Mouse (Mus musculus): ENCODE results near the gene Fblim1. TPM values are rescaled to one million over a fixed set of nuclear protein-coding genes. Genes with fewer than 3 reads are reported as not detected.
"Not testable (repeated sequence)": the region's sequence is repeated elsewhere in the genome, so short reads cannot be mapped to it uniquely, and the experiment has no call there.

Fblim1 gene
- polyA plus RNA-seq, 1 experiment from 2014 or later = 73.5 TPM

DNA sequence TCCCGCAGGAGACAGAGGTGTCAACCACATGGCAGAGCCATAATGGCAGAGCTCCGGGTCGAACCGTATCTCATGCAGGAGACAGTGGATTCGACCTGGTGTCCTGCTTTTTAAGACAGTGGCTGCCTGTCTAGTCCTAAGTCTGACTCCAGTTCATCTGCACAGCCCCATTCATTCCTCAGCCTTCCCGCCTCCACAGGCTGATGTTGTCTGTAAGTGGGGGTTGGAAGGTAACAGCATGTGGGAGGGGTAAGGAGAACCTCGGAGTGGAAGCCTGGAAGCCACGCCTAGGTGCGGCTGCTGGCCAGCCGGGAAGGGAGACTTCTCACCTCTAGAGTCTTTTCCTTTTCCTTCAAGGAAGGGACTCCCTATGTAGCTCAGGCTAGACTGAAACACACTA, 34.0 kb downstream of the Fblim1 start:
- Histone ChIP-seq H3K4me1 (peaks cover 25% of the 10 kb centered on the region), H3K27me3 (no peaks in the 10 kb centered on the region), H3K9me3 (no peaks in the 10 kb centered on the region), H3K27ac (no peak overlapping the region), H3K4me3 (no peak overlapping the region), H3K4me2 (no peak overlapping the region), H3K36me3 (peaks cover 6% of the 10 kb centered on the region), H3K9ac (no peak overlapping the region)
- ATAC-seq (ENCODE audit: borderline replicate concordance, extremely low read depth, low FRiP score, low TSS enrichment) = no peak
- 58% methylated on average over 10 of the region's 10 CpGs for WGBS

DNA sequence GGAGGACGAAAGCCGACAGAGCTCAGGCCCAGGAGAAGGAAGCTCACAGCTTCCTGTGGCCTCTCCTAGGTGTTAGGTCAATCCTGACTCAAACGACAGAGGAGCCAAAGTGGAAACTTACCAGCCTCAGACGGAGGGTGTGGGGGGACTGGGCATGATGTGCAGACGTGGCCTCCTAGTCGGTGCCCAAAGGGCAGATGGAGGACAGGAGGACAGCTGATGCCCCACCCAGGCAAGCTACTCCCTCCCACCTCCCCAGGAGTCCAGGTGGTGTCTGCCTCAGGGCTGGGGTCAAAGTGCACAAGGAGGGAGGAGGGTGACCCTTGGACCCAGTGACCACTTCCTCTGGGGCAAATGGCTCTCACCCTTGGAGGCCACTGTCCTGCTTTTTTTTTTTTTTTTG, 34.6 kb downstream of the Fblim1 start:
- Histone ChIP-seq H3K4me1 (peaks cover 25% of the 10 kb centered on the region), H3K27ac (no peak overlapping the region), H3K4me2 (no peak overlapping the region), H3K9ac (no peak overlapping the region), H3K9me3 (no peaks in the 10 kb centered on the region), H3K4me3 (no peak overlapping the region), H3K36me3 (peaks cover under 1% of the 10 kb centered on the region; the same call in 1 of the 2 replicates), H3K27me3 (no peaks in the 10 kb centered on the region)
- 35% methylated on average over 6 of the region's 6 CpGs for WGBS
- no peak for ATAC-seq (ENCODE audit: borderline replicate concordance, extremely low read depth, low FRiP score, low TSS enrichment)

DNA sequence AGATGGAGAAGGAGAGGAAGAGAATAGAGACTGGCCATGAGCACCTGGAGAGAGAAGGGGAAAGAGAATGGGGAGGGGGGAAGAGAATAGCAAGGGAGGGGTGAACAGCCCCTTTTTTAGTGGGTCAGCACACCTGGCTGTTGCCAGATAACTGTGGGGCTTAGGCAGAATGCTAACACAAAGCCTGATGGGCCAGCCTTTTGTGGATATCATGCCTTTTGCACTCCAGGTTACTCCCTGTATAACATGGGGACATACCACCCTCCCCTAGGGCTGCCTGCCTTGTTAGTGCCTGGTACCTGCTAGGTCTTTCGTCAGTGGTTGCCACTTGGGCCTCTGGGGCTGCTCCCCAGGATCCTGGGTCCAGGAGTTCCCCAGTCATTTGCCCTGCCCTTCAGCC, 35.1 kb downstream of the Fblim1 start:
- ATAC-seq (ENCODE audit: borderline replicate concordance, extremely low read depth, low FRiP score, low TSS enrichment) = no peak
- peaks cover 25% of the 10 kb centered on the region for H3K4me1 ChIP-seq
- H3K9ac ChIP-seq = no peak overlapping the region
- no peak overlapping the region for H3K27ac ChIP-seq
- H3K36me3 ChIP-seq = no peaks in the 10 kb centered on the region
- no peaks in the 10 kb centered on the region for H3K9me3 ChIP-seq
- H3K4me3 ChIP-seq = no peak overlapping the region
- no peaks in the 10 kb centered on the region for H3K27me3 ChIP-seq
- WGBS = 83% methylated on average over 1 of the region's 1 CpGs
- H3K4me2 ChIP-seq = no peak overlapping the region

DNA sequence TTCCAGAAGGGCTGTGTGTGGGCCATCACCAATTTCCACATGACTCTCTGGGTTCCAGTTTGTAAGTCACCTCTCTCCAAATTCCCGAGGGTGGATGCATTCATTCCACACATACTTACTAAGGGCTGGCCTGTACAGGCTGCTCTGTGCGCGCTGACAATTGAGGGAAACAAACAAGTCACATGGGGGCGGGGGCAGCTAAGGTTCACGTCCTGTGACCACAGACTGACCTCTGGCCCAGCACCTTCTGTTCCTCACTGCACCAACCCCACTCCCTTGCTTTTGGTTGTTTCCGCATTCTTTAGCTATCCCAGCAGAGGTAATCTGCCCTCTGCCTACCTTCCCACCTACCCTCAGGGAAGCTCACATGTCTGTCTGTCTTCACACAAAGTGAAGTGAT, 35.9 kb downstream of the Fblim1 start:
- 60% methylated on average over 6 of the region's 6 CpGs for WGBS
- ATAC-seq (ENCODE audit: borderline replicate concordance, extremely low read depth, low FRiP score, low TSS enrichment) = no peak
- H3K9ac ChIP-seq = no peak overlapping the region
- peaks cover 26% of the 10 kb centered on the region for H3K4me1 ChIP-seq
- no peak overlapping the region for H3K4me2 ChIP-seq
- H3K36me3 ChIP-seq = no peaks in the 10 kb centered on the region
- H3K27me3 ChIP-seq = no peaks in the 10 kb centered on the region
- H3K9me3 ChIP-seq = no peaks in the 10 kb centered on the region
- no peak overlapping the region for H3K27ac ChIP-seq
- no peak overlapping the region for H3K4me3 ChIP-seq

DNA sequence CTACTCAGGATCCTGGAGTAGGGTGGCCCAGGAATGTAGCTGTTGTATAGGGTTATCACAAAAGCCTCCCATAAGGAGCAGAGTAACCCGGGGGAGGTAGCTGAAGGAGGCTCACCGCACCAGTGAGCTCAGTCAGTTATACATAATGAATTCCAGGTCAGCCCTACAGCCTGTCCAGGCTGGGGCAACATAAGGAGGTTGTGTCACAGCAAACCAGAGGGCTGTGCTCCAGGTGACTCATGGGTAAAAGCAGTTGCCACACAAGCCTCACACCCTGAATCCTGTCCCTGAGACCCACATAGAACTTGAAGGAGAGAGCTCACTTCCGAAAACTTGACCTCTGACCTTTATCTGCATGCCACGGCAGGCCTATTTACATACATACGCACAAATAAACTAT, 36.9 kb downstream of the Fblim1 start:
- Histone ChIP-seq H3K9ac (no peak overlapping the region), H3K36me3 (no peaks in the 10 kb centered on the region), H3K4me1 (peaks cover 21% of the 10 kb centered on the region), H3K27me3 (no peaks in the 10 kb centered on the region), H3K4me2 (no peak overlapping the region), H3K4me3 (no peak overlapping the region), H3K9me3 (no peaks in the 10 kb centered on the region), H3K27ac (no peak overlapping the region)
- WGBS = 77% methylated on average over 5 of the region's 5 CpGs
- ATAC-seq (ENCODE audit: borderline replicate concordance, extremely low read depth, low FRiP score, low TSS enrichment) = no peak

DNA sequence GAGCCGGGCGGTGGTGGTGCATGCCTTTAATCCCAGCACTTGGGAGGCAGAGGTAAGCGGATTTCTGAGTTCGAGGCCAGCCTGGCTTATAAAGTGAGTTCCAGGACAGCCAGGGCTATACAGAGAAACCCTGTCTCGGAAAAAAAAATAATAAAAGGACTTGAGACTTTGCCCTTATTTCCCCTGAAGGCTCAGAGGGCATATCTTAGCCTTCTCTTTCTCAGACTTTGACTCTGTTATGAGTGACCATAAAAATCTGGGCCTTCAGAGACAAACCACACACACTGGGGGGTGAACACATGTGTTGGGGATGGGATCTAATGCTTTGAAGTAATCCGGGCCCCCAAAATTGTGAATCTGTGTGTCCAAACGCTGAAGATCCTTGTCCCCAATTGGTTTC, 38.7 kb downstream of the Fblim1 start:
- H3K4me3 ChIP-seq; H3K9me3 ChIP-seq; ATAC-seq (ENCODE audit: borderline replicate concordance, extremely low read depth, low FRiP score, low TSS enrichment); H3K36me3 ChIP-seq; H3K4me2 ChIP-seq; H3K27me3 ChIP-seq; H3K9ac ChIP-seq; H3K27ac ChIP-seq; H3K4me1 ChIP-seq: not testable (repeated sequence)
- 87% methylated on average over 7 of the region's 7 CpGs for WGBS

DNA sequence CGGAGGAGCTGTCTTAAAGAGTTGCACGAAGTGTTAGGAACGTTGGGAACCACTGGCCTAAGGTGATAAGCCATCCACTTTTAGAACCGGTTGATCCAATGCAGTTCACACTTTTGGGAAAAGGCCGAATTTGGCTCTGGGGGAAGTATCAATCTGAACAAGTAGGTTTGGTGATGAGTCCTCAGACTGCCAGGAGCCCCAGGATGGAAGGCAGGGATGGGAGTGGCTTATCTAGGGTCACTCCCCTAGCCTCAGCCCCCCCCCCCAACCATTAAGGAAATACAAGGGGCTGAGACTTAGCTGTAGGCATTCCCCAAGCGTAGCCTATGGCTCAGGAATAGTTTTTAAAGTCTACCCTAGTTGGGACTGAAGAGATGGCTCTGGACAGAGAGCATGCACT, 39.7 kb downstream of the Fblim1 start:
- H3K36me3 ChIP-seq = no peaks in the 10 kb centered on the region
- WGBS = 87% methylated on average over 6 of the region's 6 CpGs
- H3K4me3 ChIP-seq = no peak overlapping the region
- H3K4me1 ChIP-seq = peaks cover 7% of the 10 kb centered on the region; the same call in 1 of the 2 replicates
- ATAC-seq (ENCODE audit: borderline replicate concordance, extremely low read depth, low FRiP score, low TSS enrichment) = no peak
- no peaks in the 10 kb centered on the region for H3K9me3 ChIP-seq
- no peak overlapping the region for H3K27ac ChIP-seq
- no peak overlapping the region for H3K9ac ChIP-seq
- H3K4me2 ChIP-seq = no peak overlapping the region
- no peaks in the 10 kb centered on the region for H3K27me3 ChIP-seq

DNA sequence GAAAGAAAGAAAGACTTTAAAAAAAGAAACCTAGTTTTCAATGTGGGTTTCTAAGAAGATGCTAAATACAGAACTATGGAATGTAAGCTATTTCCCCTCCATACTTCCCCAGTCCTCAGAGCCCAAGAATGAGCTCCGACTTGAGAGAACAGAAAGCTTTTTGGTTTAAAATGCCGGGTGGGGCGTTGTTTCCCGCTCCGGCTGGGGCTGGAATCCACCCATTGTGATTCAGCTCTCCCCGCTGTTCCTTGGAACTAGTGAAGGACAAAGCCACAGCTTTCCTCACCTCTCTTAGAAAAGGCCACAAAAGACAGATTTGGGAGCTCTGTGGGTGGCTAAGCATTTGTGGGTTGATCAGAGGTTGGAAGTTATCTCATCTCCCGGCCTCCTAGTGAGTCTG, 40.6 kb downstream of the Fblim1 start:
- ATAC-seq (ENCODE audit: borderline replicate concordance, extremely low read depth, low FRiP score, low TSS enrichment) = no peak
- H3K4me2 ChIP-seq = no peak overlapping the region

DNA sequence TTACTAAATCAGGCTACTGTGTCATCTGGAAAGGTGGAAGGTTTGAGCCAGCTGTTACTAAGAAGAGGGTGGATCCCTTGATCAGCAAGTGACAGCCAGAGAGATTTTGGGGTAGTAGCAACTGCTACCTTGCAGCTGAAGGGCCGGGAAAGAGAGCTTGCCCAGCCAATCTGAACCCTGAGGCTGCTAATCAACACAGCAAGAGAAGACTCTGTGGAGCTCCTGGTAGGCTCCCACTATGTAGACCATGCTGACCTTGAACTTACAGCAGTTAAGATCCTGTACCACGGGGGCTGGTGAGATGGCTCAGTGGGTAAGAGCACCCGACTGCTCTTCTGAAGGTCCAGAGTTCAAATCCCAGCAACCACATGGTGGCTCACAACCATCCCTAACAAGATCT, 41.2 kb downstream of the Fblim1 start:
- no peak for ATAC-seq (ENCODE audit: borderline replicate concordance, extremely low read depth, low FRiP score, low TSS enrichment)
- H3K4me2 ChIP-seq = no peak overlapping the region
- H3K4me3 ChIP-seq = no peak overlapping the region
- WGBS = 83% methylated on average over 3 of the region's 3 CpGs
- peaks cover 4% of the 10 kb centered on the region; the same call in 1 of the 2 replicates for H3K4me1 ChIP-seq
- H3K9me3 ChIP-seq = no peaks in the 10 kb centered on the region
- no peaks in the 10 kb centered on the region for H3K36me3 ChIP-seq
- no peak overlapping the region for H3K9ac ChIP-seq
- H3K27me3 ChIP-seq = no peaks in the 10 kb centered on the region
- H3K27ac ChIP-seq = no peak overlapping the region

More for the DNA sequence above, 40.6 kb downstream of the Fblim1 start:
- no peaks in the 10 kb centered on the region for H3K27me3 ChIP-seq
- peak overlapping the region; percentile 67; the same call in 1 of the 2 replicates for H3K27ac ChIP-seq
- H3K4me3 ChIP-seq = no peak overlapping the region
- H3K9ac ChIP-seq = no peak overlapping the region
- H3K36me3 ChIP-seq = no peaks in the 10 kb centered on the region
- H3K9me3 ChIP-seq = no peaks in the 10 kb centered on the region
- H3K4me1 ChIP-seq = peaks cover 7% of the 10 kb centered on the region; the same call in 1 of the 2 replicates
- 40% methylated on average over 7 of the region's 7 CpGs for WGBS

DNA sequence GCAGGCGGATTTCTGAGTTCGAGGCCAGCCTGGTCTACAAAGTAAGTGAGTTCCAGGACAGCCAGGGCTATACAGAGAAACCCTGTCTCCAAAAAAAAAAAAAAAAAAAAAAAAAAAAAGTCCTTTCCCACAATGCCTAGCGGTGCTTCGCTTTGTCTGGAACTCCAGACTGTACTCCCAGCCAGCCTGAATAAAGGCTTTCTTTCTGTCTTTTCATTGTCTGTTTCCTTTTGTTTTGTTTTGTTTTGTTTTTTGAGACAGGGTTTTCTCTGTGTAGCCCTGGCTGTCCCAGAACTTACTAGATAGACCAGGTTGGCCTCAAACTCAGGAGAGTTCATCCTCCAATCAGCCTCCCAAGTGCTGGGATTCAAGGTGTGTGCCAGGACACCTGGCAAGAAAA, 41.7 kb downstream of the Fblim1 start:
- no peak overlapping the region for H3K4me2 ChIP-seq
- peaks cover 4% of the 10 kb centered on the region; the same call in 1 of the 2 replicates for H3K4me1 ChIP-seq
- H3K36me3 ChIP-seq = no peaks in the 10 kb centered on the region
- no peak overlapping the region for H3K4me3 ChIP-seq
- no peaks in the 10 kb centered on the region for H3K27me3 ChIP-seq
- no peak overlapping the region for H3K27ac ChIP-seq
- WGBS = 85% methylated on average over 4 of the region's 4 CpGs
- no peak overlapping the region for H3K9ac ChIP-seq
- no peaks in the 10 kb centered on the region for H3K9me3 ChIP-seq
- no peak for ATAC-seq (ENCODE audit: borderline replicate concordance, extremely low read depth, low FRiP score, low TSS enrichment)

DNA sequence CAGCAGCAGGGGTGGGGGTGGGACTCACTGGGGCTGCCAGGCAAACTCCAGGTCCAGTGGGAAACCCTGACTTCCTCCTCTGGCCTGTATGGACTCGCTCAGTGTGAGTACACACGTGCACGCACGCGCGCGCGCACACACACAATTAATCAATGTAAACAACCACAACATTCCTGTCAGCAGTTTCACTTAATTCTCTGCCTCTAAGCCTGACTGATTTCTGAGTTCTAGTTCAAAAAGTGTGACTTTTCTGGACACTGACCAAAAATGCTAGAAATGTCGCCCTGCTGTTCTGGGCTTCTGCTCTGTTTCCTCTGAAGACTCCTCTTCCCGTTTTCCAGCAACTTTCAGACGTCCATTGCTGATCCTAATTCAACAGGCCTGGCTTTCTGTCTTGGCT, 43.6 kb downstream of the Fblim1 start:
- Histone ChIP-seq H3K27me3 (no peaks in the 10 kb centered on the region), H3K4me1 (peaks cover 12% of the 10 kb centered on the region), H3K4me2 (no peak overlapping the region), H3K36me3 (no peaks in the 10 kb centered on the region), H3K27ac (peak overlapping the region; percentile 49; the same call in 1 of the 2 replicates), H3K9ac (no peak overlapping the region), H3K4me3 (no peak overlapping the region), H3K9me3 (no peaks in the 10 kb centered on the region)
- 58% methylated on average over 11 of the region's 11 CpGs for WGBS
- ATAC-seq (ENCODE audit: borderline replicate concordance, extremely low read depth, low FRiP score, low TSS enrichment) = peak; percentile 4; the same call in 1 of the 2 replicates

DNA sequence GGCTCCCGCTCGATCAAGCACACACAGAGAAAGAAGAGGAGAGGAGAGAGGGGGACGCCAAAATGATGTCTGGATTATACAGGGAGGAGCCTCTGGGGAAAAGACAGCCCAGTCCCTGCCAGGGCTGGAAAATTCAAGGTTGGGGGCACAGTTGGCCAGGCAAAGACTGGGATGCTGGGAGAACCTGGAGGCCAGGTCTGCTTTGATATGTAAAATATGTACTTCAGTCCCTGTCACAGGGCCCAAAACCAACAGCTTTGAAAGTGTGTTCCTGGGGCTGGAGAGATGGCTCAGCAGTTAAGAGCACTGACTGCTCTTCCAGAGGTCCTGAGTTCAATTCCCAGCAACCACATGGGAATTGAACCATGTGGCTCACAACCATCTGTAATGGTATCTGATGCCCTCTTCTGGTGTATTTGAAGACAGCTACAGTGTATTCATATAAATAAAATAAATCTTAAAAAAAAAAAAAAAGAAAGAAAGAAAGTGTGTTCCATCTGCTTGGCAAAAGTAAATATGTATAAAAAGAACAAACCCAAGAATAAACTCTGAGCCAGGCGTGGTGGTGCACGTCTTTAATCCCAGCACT, 44.5 kb downstream of the Fblim1 start:
- not testable (repeated sequence) for H3K4me3 ChIP-seq; H3K27me3 ChIP-seq; H3K9ac ChIP-seq; H3K27ac ChIP-seq; ATAC-seq (ENCODE audit: borderline replicate concordance, extremely low read depth, low FRiP score, low TSS enrichment); H3K4me2 ChIP-seq; H3K36me3 ChIP-seq; H3K9me3 ChIP-seq
- peaks cover 12% of the 10 kb centered on the region for H3K4me1 ChIP-seq
- WGBS = 74% methylated on average over 5 of the region's 5 CpGs

DNA sequence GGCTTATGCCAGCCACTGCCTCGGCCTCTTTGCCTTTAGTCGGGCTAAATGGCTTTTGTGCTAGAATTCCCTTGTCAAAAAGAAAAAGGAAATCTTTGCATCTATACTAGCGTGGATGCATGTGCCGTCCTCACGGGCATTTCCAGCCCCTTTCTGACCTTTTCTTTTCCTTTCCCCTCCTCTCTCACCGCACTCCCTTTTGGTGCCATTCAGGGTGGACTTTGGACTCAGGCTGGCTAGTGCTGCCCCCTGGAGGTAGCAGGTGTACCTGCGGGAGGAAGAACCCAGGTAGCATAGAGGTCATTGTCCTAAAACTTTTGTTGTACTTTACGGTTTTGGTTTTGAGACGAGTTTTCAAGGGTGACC, 46.0 kb downstream of the Fblim1 start:
- ATAC-seq (ENCODE audit: borderline replicate concordance, extremely low read depth, low FRiP score, low TSS enrichment) = peak; percentile 43; the same call in 1 of the 2 replicates
- no peaks in the 10 kb centered on the region for H3K9me3 ChIP-seq
- H3K27ac ChIP-seq = peak overlapping the region; percentile 92
- H3K4me2 ChIP-seq = peak overlapping the region; percentile 88
- WGBS = 2% methylated on average over 9 of the region's 9 CpGs
- peak overlapping the region; percentile 42 for H3K4me3 ChIP-seq
- no peaks in the 10 kb centered on the region for H3K36me3 ChIP-seq
- peak overlapping the region; percentile 38 for H3K9ac ChIP-seq
- peaks cover 8% of the 10 kb centered on the region for H3K4me1 ChIP-seq
- no peaks in the 10 kb centered on the region for H3K27me3 ChIP-seq

All from lung, embryonic 15.5 days (tissue).